Mouse (Mus musculus) embryo, embryonic 11.5 days (tissue): ENCODE data around the gene Icmt.

Experiments
- DNase-seq: peaks from one replicate; pipeline ENCODE4 v3.0.0-alpha.2; 2012; ENCODE audit warnings: low read depth, low spot score

Icmt gene

GRCm38 (mm10) chr4:152338419-152339292, 41.6 kb downstream of the Icmt start, which contains the start of gene Chd5:
TSS of gene Chd5 (plus strand) at chr4:152338651.
- no peak for DNase-seq

- no peak for DNase-seq
Observed at GRCm38 (mm10) chr4:152339293-152339790, 42.3 kb downstream of the Icmt start.

GRCm38 (mm10) chr4:152340584-152341284, 43.7 kb downstream of the Icmt start:
- DNase-seq, result no peak

GRCm38 (mm10) chr4:152343296-152343695, 46.3 kb downstream of the Icmt start:
- no peak for DNase-seq

- no peak for DNase-seq
Observed at GRCm38 (mm10) chr4:152344651-152345050, 47.6 kb downstream of the Icmt start.

GRCm38 (mm10) chr4:152345120-152345889, 48.3 kb downstream of the Icmt start:
- DNase-seq, result no peak

- DNase-seq, result no peak
Observed at GRCm38 (mm10) chr4:152349837-152350381, 52.9 kb downstream of the Icmt start.

GRCm38 (mm10) chr4:152350722-152351421, 53.8 kb downstream of the Icmt start:
- DNase-seq, result no peak

GRCm38 (mm10) chr4:152351422-152352305, 54.6 kb downstream of the Icmt start:
- no peak for DNase-seq

- no peak for DNase-seq
Observed at GRCm38 (mm10) chr4:152353886-152354637, 57.0 kb downstream of the Icmt start.

- DNase-seq, result no peak
Observed at GRCm38 (mm10) chr4:152355672-152356071, 58.6 kb downstream of the Icmt start.
